Mouse (Mus musculus): ENCODE measurements around the gene Kcnma1. TPM values are rescaled to one million over a fixed set of nuclear protein-coding genes. Genes with fewer than 3 reads are reported as not detected.

The Kcnma1 gene
- polyA plus RNA-seq, 1 experiment from 2014 or later, result 8.2 TPM

GRCm38 (mm10) chr14:23902636-23903279 is 111.5 kb downstream of the Kcnma1 start:
- no peak overlapping the region for H3K9ac ChIP-seq (ENCODE audit: low read length)
- 27% methylated on average over 10 of the region's 10 CpGs for WGBS
- ATAC-seq (replicated peaks; ENCODE audit: low FRiP score, low TSS enrichment, low read depth), result no peak
- H3K4me1 ChIP-seq (replicated peaks; ENCODE audit: control insufficient read depth, insufficient read depth, low read length), result no peaks in the 10 kb centered on the region
- H3K27ac ChIP-seq (ENCODE audit: low read depth), result no peak overlapping the region
- DNase-seq (ENCODE audit: low spot score), result no peak
- no peaks in the 10 kb centered on the region for H3K27me3 ChIP-seq (replicated peaks; ENCODE audit: control insufficient read depth, insufficient read depth, low read length)
- H3K4me3 ChIP-seq (ENCODE audit: low read depth, low read length), result no peak overlapping the region
- no peaks in the 10 kb centered on the region for H3K9me3 ChIP-seq (ENCODE audit: control insufficient read depth, low read length)
- H3K36me3 ChIP-seq (ENCODE audit: control insufficient read depth, insufficient read depth, low read length), result no peaks in the 10 kb centered on the region
- no peak overlapping the region for H3K4me2 ChIP-seq (ENCODE audit: low read length)

- Histone ChIP-seq H3K36me3 (ENCODE audit: control insufficient read depth, insufficient read depth, low read length) (no peaks in the 10 kb centered on the region), H3K27ac (ENCODE audit: low read depth) (no peak overlapping the region), H3K9ac (ENCODE audit: low read length) (no peak overlapping the region), H3K27me3 (replicated peaks; ENCODE audit: control insufficient read depth, insufficient read depth, low read length) (no peaks in the 10 kb centered on the region), H3K9me3 (ENCODE audit: control insufficient read depth, low read length) (no peaks in the 10 kb centered on the region), H3K4me2 (ENCODE audit: low read length) (no peak overlapping the region), H3K4me3 (ENCODE audit: low read depth, low read length) (no peak overlapping the region), H3K4me1 (replicated peaks; ENCODE audit: control insufficient read depth, insufficient read depth, low read length) (no peaks in the 10 kb centered on the region)
- 82% methylated on average over 5 of the region's 5 CpGs for WGBS
- DNase-seq (ENCODE audit: low spot score) (no peak), ATAC-seq (replicated peaks; ENCODE audit: low FRiP score, low TSS enrichment, low read depth) (no peak)
These were observed 114.8 kb downstream of the Kcnma1 start for GRCm38 (mm10) chr14:23899462-23899861.

- 78% methylated on average over 5 of the region's 5 CpGs for WGBS
- ATAC-seq (replicated peaks; ENCODE audit: low FRiP score, low TSS enrichment, low read depth) (no peak), DNase-seq (ENCODE audit: low spot score) (no peak)
- Histone ChIP-seq H3K9ac (ENCODE audit: low read length) (no peak overlapping the region), H3K4me3 (ENCODE audit: low read depth, low read length) (no peak overlapping the region), H3K36me3 (ENCODE audit: control insufficient read depth, insufficient read depth, low read length) (no peaks in the 10 kb centered on the region), H3K9me3 (ENCODE audit: control insufficient read depth, low read length) (no peaks in the 10 kb centered on the region), H3K27ac (ENCODE audit: low read depth) (no peak overlapping the region), H3K4me1 (replicated peaks; ENCODE audit: control insufficient read depth, insufficient read depth, low read length) (no peaks in the 10 kb centered on the region), H3K27me3 (replicated peaks; ENCODE audit: control insufficient read depth, insufficient read depth, low read length) (no peaks in the 10 kb centered on the region), H3K4me2 (ENCODE audit: low read length) (no peak overlapping the region)
These were observed 116.5 kb downstream of the Kcnma1 start for GRCm38 (mm10) chr14:23897815-23898214.

GRCm38 (mm10) chr14:23896036-23896435 is 118.3 kb downstream of the Kcnma1 start:
- 67% methylated on average over 3 of the region's 3 CpGs for WGBS
- Histone ChIP-seq H3K4me2 (ENCODE audit: low read length) (no peak overlapping the region), H3K4me1 (replicated peaks; ENCODE audit: control insufficient read depth, insufficient read depth, low read length) (no peaks in the 10 kb centered on the region; the same call in 1 of the 2 replicates), H3K4me3 (ENCODE audit: low read depth, low read length) (no peak overlapping the region), H3K9ac (ENCODE audit: low read length) (no peak overlapping the region), H3K27me3 (replicated peaks; ENCODE audit: control insufficient read depth, insufficient read depth, low read length) (no peaks in the 10 kb centered on the region), H3K9me3 (ENCODE audit: control insufficient read depth, low read length) (no peaks in the 10 kb centered on the region), H3K27ac (ENCODE audit: low read depth) (no peak overlapping the region), H3K36me3 (ENCODE audit: control insufficient read depth, insufficient read depth, low read length) (no peaks in the 10 kb centered on the region)
- DNase-seq (ENCODE audit: low spot score) (no peak), ATAC-seq (replicated peaks; ENCODE audit: low FRiP score, low TSS enrichment, low read depth) (no peak)

GRCm38 (mm10) chr14:23886112-23886511 is 128.2 kb downstream of the Kcnma1 start:
- H3K4me1 ChIP-seq (replicated peaks; ENCODE audit: control insufficient read depth, insufficient read depth, low read length), result peaks cover 3% of the 10 kb centered on the region; the same call in 1 of the 2 replicates
- WGBS, result 67% methylated on average over 4 of the region's 4 CpGs
- no peak overlapping the region for H3K9ac ChIP-seq (ENCODE audit: low read length)
- no peaks in the 10 kb centered on the region for H3K36me3 ChIP-seq (ENCODE audit: control insufficient read depth, insufficient read depth, low read length)
- no peak overlapping the region for H3K4me2 ChIP-seq (ENCODE audit: low read length)
- H3K9me3 ChIP-seq (ENCODE audit: control insufficient read depth, low read length), result no peaks in the 10 kb centered on the region
- no peak overlapping the region for H3K4me3 ChIP-seq (ENCODE audit: low read depth, low read length)
- ATAC-seq (replicated peaks; ENCODE audit: low FRiP score, low TSS enrichment, low read depth), result no peak
- no peak for DNase-seq (ENCODE audit: low spot score)
- no peak overlapping the region for H3K27ac ChIP-seq (ENCODE audit: low read depth)
- no peaks in the 10 kb centered on the region for H3K27me3 ChIP-seq (replicated peaks; ENCODE audit: control insufficient read depth, insufficient read depth, low read length)

- Histone ChIP-seq H3K27ac (ENCODE audit: low read depth) (no peak overlapping the region), H3K27me3 (replicated peaks; ENCODE audit: control insufficient read depth, insufficient read depth, low read length) (no peaks in the 10 kb centered on the region), H3K4me2 (ENCODE audit: low read length) (no peak overlapping the region), H3K4me3 (ENCODE audit: low read depth, low read length) (no peak overlapping the region), H3K4me1 (replicated peaks; ENCODE audit: control insufficient read depth, insufficient read depth, low read length) (peaks cover under 1% of the 10 kb centered on the region; the same call in 1 of the 2 replicates), H3K9me3 (ENCODE audit: control insufficient read depth, low read length) (no peaks in the 10 kb centered on the region), H3K36me3 (ENCODE audit: control insufficient read depth, insufficient read depth, low read length) (no peaks in the 10 kb centered on the region), H3K9ac (ENCODE audit: low read length) (no peak overlapping the region)
- DNase-seq (ENCODE audit: low spot score) (no peak), ATAC-seq (replicated peaks; ENCODE audit: low FRiP score, low TSS enrichment, low read depth) (no peak; the same call in 1 of the 2 replicates)
- 26% methylated on average over 6 of the region's 6 CpGs for WGBS
These were observed 128.8 kb downstream of the Kcnma1 start for GRCm38 (mm10) chr14:23885539-23885938.

- H3K9ac ChIP-seq (ENCODE audit: low read length), result no peak overlapping the region
- no peaks in the 10 kb centered on the region for H3K36me3 ChIP-seq (ENCODE audit: control insufficient read depth, insufficient read depth, low read length)
- DNase-seq (ENCODE audit: low spot score), result no peak
- H3K27me3 ChIP-seq (replicated peaks; ENCODE audit: control insufficient read depth, insufficient read depth, low read length), result no peaks in the 10 kb centered on the region
- 83% methylated on average over 4 of the region's 4 CpGs for WGBS
- H3K4me3 ChIP-seq (ENCODE audit: low read depth, low read length), result no peak overlapping the region
- no peaks in the 10 kb centered on the region for H3K9me3 ChIP-seq (ENCODE audit: control insufficient read depth, low read length)
- H3K4me1 ChIP-seq (replicated peaks; ENCODE audit: control insufficient read depth, insufficient read depth, low read length), result no peaks in the 10 kb centered on the region
- no peak for ATAC-seq (replicated peaks; ENCODE audit: low FRiP score, low TSS enrichment, low read depth)
- no peak overlapping the region for H3K27ac ChIP-seq (ENCODE audit: low read depth)
- H3K4me2 ChIP-seq (ENCODE audit: low read length), result no peak overlapping the region
These were observed 129.2 kb downstream of the Kcnma1 start for GRCm38 (mm10) chr14:23885071-23885470.

GRCm38 (mm10) chr14:23882001-23882400 is 132.3 kb downstream of the Kcnma1 start:
- no peak overlapping the region for H3K9ac ChIP-seq (ENCODE audit: low read length)
- H3K27me3 ChIP-seq (replicated peaks; ENCODE audit: control insufficient read depth, insufficient read depth, low read length), result no peaks in the 10 kb centered on the region
- H3K4me3 ChIP-seq (ENCODE audit: low read depth, low read length), result no peak overlapping the region
- no peaks in the 10 kb centered on the region for H3K9me3 ChIP-seq (ENCODE audit: control insufficient read depth, low read length)
- no peak overlapping the region for H3K4me2 ChIP-seq (ENCODE audit: low read length)
- DNase-seq (ENCODE audit: low spot score), result no peak
- WGBS, result 60% methylated on average over 1 of the region's 1 CpGs
- no peak overlapping the region for H3K27ac ChIP-seq (ENCODE audit: low read depth)
- H3K4me1 ChIP-seq (replicated peaks; ENCODE audit: control insufficient read depth, insufficient read depth, low read length), result no peaks in the 10 kb centered on the region
- no peak for ATAC-seq (replicated peaks; ENCODE audit: low FRiP score, low TSS enrichment, low read depth)
- no peaks in the 10 kb centered on the region for H3K36me3 ChIP-seq (ENCODE audit: control insufficient read depth, insufficient read depth, low read length)

GRCm38 (mm10) chr14:23879331-23879730 is 135.0 kb downstream of the Kcnma1 start:
- Histone ChIP-seq H3K27me3 (replicated peaks; ENCODE audit: control insufficient read depth, insufficient read depth, low read length) (no peaks in the 10 kb centered on the region), H3K4me3 (ENCODE audit: low read depth, low read length) (no peak overlapping the region), H3K4me2 (ENCODE audit: low read length) (no peak overlapping the region), H3K9ac (ENCODE audit: low read length) (no peak overlapping the region), H3K9me3 (ENCODE audit: control insufficient read depth, low read length) (no peaks in the 10 kb centered on the region), H3K27ac (ENCODE audit: low read depth) (no peak overlapping the region), H3K4me1 (replicated peaks; ENCODE audit: control insufficient read depth, insufficient read depth, low read length) (no peaks in the 10 kb centered on the region), H3K36me3 (ENCODE audit: control insufficient read depth, insufficient read depth, low read length) (no peaks in the 10 kb centered on the region)
- DNase-seq (ENCODE audit: low spot score), result no peak
- no peak for ATAC-seq (replicated peaks; ENCODE audit: low FRiP score, low TSS enrichment, low read depth)
- 92% methylated on average over 3 of the region's 3 CpGs for WGBS

All from intestine, embryonic 14.5 days (tissue).